Mouse (Mus musculus) right cerebral cortex, postnatal 36 days (tissue): ENCODE measurements at regions not wholly inside any gene's neighbourhood (a gene's known extent, or its start where the extent isn't known, plus 50 kb on each side); places are given as distances from the start of the nearest gene placed in this dataset.

Source experiments
- DNase-seq, 2 experiments: peaks; one replicate each; pipeline ENCODE4 v3.0.0; 2022; ENCODE audit warnings: low spot score in 2 of 2, mixed read lengths in 1 of 2

DNA sequence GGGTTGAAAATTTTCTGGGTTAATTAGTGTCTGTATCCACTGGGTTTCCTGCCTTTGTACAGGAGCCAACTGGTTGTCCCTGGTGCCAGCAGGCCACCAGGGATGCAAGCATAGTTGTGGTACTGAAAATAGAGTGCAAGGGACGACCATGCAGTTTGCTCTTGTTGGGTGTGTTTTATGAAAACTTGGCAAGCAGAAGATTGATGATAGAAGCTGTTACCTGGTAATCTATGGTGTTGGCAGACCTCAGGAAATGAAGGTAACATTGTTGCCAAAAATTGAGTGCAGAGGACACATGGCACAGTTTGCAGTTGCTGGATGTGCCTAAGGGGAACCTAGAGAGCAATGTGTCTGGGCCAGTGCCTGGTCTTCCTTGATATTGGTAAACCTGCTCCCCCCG lies 818.7 kb downstream of the Tlr4 start:
- DNase-seq = no peak

DNA sequence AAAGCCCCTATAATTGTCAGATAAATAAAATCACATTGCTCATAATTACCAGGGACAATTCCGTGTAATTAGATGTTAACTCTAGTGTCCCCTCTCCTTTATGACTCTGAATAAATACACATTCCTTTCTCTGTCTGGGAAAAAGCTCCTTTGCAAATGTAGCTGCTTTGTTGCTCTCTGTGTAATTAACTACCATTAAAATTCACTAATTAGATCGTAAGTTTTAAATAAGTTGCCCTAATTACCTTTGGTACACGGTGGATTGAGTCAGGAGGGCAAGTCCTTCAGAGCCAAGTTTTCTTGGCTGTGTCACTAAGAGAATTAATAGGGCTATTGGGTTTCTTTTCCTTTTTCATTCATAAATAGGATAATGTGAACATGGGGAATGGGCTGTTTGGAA lies 834.7 kb downstream of the Tlr4 start:
- no peak for DNase-seq

DNA sequence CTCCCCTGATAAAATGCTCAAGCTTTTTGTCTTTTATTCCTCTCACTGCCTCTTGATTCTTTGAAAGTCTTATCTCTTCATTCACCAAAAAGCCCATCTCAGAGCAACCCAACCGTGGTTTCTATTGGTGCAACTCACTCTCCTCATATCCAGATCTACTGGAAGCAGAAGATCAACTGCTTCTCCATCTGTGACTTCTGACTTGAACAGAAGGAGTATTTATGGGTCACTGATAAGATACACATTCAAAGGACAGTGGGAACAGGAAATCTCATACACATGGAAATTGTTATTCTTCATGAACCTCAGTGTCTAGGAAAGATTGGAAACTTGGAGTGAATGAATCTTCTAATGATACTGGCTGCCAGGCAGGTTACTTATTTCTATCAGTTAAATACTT lies 846.6 kb downstream of the Tlr4 start:
- DNase-seq = no peak

- DNase-seq = no peak
These were observed 850.2 kb downstream of the Tlr4 start for GRCm38 (mm10) chr4:67677589-67677988.

DNA sequence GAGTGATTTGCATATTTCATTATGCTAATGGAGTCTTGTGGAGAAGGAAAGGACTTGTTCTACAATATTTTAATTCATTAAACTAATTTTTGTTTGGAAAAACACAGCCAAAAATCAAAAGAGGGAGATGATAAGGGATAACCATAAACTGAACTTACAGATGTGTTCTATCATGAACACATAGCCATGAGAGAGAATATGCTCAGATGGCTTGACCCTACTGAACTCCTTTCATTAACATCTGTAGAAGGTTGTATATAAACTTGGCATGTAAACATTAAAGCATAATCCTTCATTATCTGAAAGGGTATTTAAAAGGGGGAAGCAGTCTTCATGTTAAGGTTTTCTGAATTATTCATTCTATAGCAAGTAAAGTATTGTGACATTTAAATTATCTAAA lies 871.1 kb downstream of the Tlr4 start:
- no peak for DNase-seq
